Mouse (Mus musculus): ENCODE results near the gene Zfp949. TPM values are rescaled to one million over a fixed set of nuclear protein-coding genes. Genes with fewer than 3 reads are reported as not detected.

The Zfp949 gene
- polyA plus RNA-seq, 1 experiment from 2014 or later, result 10.7 TPM

GRCm38 (mm10) chr9:88523335-88523668 is 24.5 kb upstream of the Zfp949 start:
- peaks cover 14% of the 10 kb centered on the region for H3K36me3 ChIP-seq (replicated peaks)
- H3K27me3 ChIP-seq, result no peaks in the 10 kb centered on the region
- WGBS, result under 1% methylated on average over 16 of the region's 16 CpGs

DNA sequence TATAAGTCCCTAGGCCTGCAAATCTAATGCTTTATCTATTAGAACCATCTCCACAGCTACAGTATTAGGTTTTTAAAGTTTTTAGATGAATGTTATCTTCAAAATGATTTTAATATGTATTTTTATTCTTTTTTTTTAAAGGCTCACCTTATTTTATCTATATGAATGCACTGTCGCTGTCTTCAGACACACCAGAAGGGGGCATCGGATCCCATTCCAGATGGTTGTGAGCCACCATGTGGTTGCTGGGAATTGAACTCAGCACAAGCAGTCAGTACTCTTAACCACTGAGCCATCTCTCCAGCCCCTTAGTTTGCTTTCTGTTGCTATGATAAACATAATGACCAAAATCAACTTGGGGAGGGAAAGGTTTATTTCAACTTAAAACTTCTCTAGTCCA is 23.5 kb upstream of the Zfp949 start:
- no peak for ATAC-seq (ENCODE audit: low FRiP score)
- Histone ChIP-seq H3K36me3 (replicated peaks) (peaks cover 14% of the 10 kb centered on the region), H3K9ac (no peak overlapping the region), H3K4me2 (no peak overlapping the region), H3K9me3 (no peaks in the 10 kb centered on the region), H3K27ac (no peak overlapping the region), H3K4me3 (replicated peaks) (no peak overlapping the region), H3K27me3 (no peaks in the 10 kb centered on the region), H3K4me1 (peaks cover 16% of the 10 kb centered on the region)
- 95% methylated on average over 2 of the region's 2 CpGs for WGBS

More at GRCm38 (mm10) chr9:88523335-88523668, 24.5 kb upstream of the Zfp949 start:
- H3K9me3 ChIP-seq, result no peaks in the 10 kb centered on the region
- no peak for ATAC-seq (ENCODE audit: low FRiP score)
- peak overlapping the region; percentile 56 for H3K9ac ChIP-seq
- peak overlapping the region; percentile 91 for H3K27ac ChIP-seq
- peak overlapping the region; percentile 67 for H3K4me2 ChIP-seq
- peaks cover 16% of the 10 kb centered on the region for H3K4me1 ChIP-seq
- H3K4me3 ChIP-seq (replicated peaks), result peak overlapping the region; percentile 75

DNA sequence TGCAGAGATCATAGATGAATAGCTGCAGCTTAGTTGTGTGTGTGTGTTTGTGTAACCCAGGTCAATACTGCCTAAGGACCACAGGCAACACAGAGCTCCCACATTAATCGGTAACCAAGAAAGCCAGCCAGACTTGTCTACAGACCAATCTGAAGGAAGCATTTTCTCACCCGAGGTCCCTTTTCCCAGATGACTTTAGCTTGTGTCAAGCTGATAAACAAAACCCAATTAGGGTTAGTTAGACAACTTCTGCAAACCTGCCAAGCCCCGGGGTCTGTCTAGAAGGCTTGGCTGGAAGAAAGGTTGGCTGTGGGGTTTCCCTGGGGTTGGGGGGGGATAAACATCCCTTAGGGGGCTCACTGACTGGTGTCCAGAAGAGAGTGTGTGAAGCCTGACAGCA is 23.0 kb upstream of the Zfp949 start:
- 87% methylated on average over 3 of the region's 3 CpGs for WGBS
- H3K4me3 ChIP-seq (replicated peaks), result no peak overlapping the region
- no peak overlapping the region for H3K9ac ChIP-seq
- H3K27me3 ChIP-seq, result no peaks in the 10 kb centered on the region
- no peak overlapping the region for H3K27ac ChIP-seq
- H3K9me3 ChIP-seq, result no peaks in the 10 kb centered on the region
- peaks cover 14% of the 10 kb centered on the region for H3K36me3 ChIP-seq (replicated peaks)
- peaks cover 16% of the 10 kb centered on the region for H3K4me1 ChIP-seq
- no peak overlapping the region for H3K4me2 ChIP-seq
- ATAC-seq (ENCODE audit: low FRiP score), result no peak

DNA sequence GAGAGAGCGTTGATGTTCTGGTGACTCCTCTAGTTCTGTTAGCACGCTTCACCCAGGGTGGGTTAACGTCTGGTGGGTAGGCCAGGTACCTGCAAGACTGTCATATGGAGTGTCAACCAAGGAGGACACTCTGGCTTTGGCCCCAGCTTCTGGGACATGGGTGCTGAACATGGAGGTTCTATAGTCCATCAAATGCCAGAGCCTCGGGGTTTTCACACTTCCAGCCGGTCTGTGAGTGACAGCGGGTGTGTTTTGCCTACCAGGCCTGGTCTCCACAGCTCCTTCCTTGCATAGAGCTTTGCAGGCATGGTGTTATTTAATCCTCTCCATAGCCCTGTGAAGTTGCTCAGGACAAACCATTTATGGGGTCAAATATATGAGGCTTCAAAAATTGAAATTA is 22.5 kb upstream of the Zfp949 start:
- H3K36me3 ChIP-seq (replicated peaks), result peaks cover 10% of the 10 kb centered on the region
- H3K27ac ChIP-seq, result no peak overlapping the region
- H3K4me1 ChIP-seq, result peaks cover 12% of the 10 kb centered on the region
- no peak overlapping the region for H3K4me2 ChIP-seq
- no peak overlapping the region for H3K9ac ChIP-seq
- H3K9me3 ChIP-seq, result no peaks in the 10 kb centered on the region
- no peak overlapping the region for H3K4me3 ChIP-seq (replicated peaks)
- WGBS, result 88% methylated on average over 6 of the region's 6 CpGs
- no peaks in the 10 kb centered on the region for H3K27me3 ChIP-seq
- no peak for ATAC-seq (ENCODE audit: low FRiP score)

DNA sequence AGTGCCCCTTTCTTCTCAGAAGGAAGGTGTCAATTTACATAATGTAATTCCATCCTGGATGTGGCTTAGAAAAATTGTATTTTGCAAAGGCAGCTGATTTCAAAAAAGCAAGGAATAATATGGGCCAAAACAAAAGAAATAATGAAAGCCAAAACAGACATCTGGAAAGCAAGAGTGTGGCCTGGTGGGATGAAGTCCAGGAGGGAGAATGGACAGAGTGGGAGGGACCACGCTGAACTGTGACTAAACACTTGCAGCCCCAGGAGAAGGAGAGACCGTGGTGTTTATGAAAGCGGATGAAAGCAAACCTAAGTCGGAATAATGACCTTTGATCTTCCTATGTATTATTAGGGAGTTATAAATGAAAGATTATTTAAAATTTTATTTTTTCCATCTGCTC is 19.9 kb upstream of the Zfp949 start:
- ATAC-seq (ENCODE audit: low FRiP score), result no peak
- WGBS, result 77% methylated on average over 4 of the region's 4 CpGs
- no peak overlapping the region for H3K9ac ChIP-seq

GRCm38 (mm10) chr9:88528736-88529135 is 19.1 kb upstream of the Zfp949 start:
- H3K4me1 ChIP-seq, result no peaks in the 10 kb centered on the region
- H3K27ac ChIP-seq, result no peak overlapping the region
- no peak overlapping the region for H3K4me2 ChIP-seq
- no peak for ATAC-seq (ENCODE audit: low FRiP score)
- H3K36me3 ChIP-seq (replicated peaks), result no peaks in the 10 kb centered on the region
- no peaks in the 10 kb centered on the region for H3K9me3 ChIP-seq
- 70% methylated on average over 5 of the region's 5 CpGs for WGBS
- no peak overlapping the region for H3K9ac ChIP-seq
- H3K4me3 ChIP-seq (replicated peaks), result no peak overlapping the region
- no peaks in the 10 kb centered on the region for H3K27me3 ChIP-seq

More for the DNA sequence above, 19.9 kb upstream of the Zfp949 start:
- H3K4me1 ChIP-seq, result peaks cover 3% of the 10 kb centered on the region; the same call in 1 of the 2 replicates
- no peak overlapping the region for H3K4me2 ChIP-seq
- no peaks in the 10 kb centered on the region for H3K36me3 ChIP-seq (replicated peaks)
- no peaks in the 10 kb centered on the region for H3K27me3 ChIP-seq
- no peaks in the 10 kb centered on the region for H3K9me3 ChIP-seq
- H3K4me3 ChIP-seq (replicated peaks), result no peak overlapping the region
- no peak overlapping the region for H3K27ac ChIP-seq

- no peak overlapping the region for H3K27ac ChIP-seq
- H3K9me3 ChIP-seq, result no peaks in the 10 kb centered on the region
- no peak overlapping the region for H3K9ac ChIP-seq
- no peaks in the 10 kb centered on the region for H3K4me1 ChIP-seq
- H3K36me3 ChIP-seq (replicated peaks), result no peaks in the 10 kb centered on the region
- no peak overlapping the region for H3K4me2 ChIP-seq
- WGBS, result 80% methylated on average over 3 of the region's 3 CpGs
- no peaks in the 10 kb centered on the region for H3K27me3 ChIP-seq
- H3K4me3 ChIP-seq (replicated peaks), result no peak overlapping the region
- ATAC-seq (ENCODE audit: low FRiP score), result no peak
Measured at GRCm38 (mm10) chr9:88529571-88529970, 18.2 kb upstream of the Zfp949 start.

DNA sequence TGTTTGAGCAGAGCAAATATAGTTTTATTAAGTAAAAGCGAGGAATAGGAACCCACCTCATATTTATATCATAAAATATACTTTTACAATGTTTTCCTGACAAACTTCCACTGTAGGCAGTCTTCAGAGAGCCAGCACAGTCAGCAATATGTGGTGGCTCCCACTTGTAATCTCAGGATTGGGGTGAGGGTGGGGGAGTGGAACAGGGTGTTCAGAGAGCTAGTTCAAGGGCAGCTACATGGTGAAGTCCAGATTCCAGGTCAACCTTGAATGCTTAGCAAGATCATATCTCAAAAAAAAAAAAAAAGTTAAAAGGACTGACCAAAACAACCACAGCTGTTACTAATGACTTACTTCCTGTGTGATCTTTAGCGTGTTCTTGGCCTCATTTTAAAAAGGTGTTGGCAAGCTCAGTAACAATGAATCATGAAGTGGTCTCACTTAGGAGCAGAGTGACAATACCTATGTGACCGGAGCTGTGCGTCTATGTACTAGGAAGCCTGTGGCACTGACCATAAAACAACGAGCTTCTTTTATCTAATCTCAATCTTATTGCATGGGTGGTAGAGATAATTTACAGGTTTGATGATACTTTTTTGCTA is 17.7 kb upstream of the Zfp949 start:
- no peak overlapping the region for H3K27ac ChIP-seq
- H3K36me3 ChIP-seq (replicated peaks), result no peaks in the 10 kb centered on the region
- H3K9me3 ChIP-seq, result no peaks in the 10 kb centered on the region
- no peak overlapping the region for H3K4me3 ChIP-seq (replicated peaks)
- H3K4me1 ChIP-seq, result no peaks in the 10 kb centered on the region
- no peak overlapping the region for H3K9ac ChIP-seq
- ATAC-seq (ENCODE audit: low FRiP score), result no peak
- no peaks in the 10 kb centered on the region for H3K27me3 ChIP-seq
- 85% methylated on average over 5 of the region's 5 CpGs for WGBS
- no peak overlapping the region for H3K4me2 ChIP-seq

DNA sequence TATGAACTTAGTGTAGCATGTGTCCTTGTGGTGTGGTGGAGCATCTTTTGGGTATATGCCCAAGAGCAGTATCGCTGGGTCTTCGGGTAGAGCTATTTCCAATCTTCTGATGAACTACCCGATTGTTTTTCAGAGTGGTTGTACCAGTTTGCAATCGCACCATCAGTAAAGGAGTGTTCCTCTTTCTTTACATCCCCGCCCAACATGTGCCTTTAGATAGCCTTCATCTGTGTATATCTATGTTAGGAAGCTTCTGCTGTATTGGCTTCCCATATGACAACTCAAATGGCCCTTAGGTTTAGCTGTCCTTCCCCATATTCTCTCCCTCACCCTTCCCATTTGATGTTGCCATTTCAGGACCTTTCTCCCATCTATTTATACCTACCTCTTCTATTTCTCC is 13.7 kb upstream of the Zfp949 start:
- ATAC-seq (ENCODE audit: low FRiP score), result no peak
- 95% methylated on average over 5 of the region's 5 CpGs for WGBS
- H3K4me3 ChIP-seq (replicated peaks), result no peak overlapping the region
- no peaks in the 10 kb centered on the region for H3K27me3 ChIP-seq
- no peaks in the 10 kb centered on the region for H3K9me3 ChIP-seq
- H3K36me3 ChIP-seq (replicated peaks), result no peaks in the 10 kb centered on the region
- no peak overlapping the region for H3K27ac ChIP-seq
- H3K4me2 ChIP-seq, result no peak overlapping the region
- no peaks in the 10 kb centered on the region for H3K4me1 ChIP-seq
- no peak overlapping the region for H3K9ac ChIP-seq

DNA sequence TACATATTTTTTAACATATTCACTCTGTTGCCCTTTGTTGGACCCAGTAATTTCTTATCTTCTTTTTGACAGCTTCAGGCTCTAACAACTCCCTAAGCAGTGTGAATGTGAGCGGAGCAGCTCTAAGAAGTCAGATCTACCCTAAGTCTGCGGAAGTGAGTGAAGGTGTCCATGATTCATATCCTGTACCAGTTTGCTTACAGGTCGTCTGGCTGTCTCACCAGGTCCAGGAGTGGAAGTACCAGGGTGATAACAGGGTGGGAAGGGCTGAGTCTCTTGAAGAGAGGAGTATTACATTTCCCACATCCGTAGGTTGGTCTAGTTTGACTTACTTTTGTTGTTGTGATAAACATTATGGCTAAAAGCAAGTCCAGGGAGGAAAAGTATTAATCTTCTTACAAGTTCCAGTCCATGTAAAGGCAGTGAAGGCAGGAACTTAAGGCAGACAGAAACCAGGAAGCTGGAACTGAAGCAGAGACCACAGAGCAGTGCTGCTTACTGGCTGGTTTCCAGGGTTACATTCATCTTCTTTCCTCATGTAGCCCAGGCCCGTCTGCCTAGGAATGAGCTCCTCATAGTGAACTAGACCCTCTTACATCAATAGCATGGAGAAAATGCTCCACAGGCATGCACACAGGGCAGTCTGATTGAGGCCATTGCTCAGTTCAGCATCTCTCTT is 8.1 kb upstream of the Zfp949 start:
- no peak overlapping the region for H3K4me3 ChIP-seq (replicated peaks)
- H3K9me3 ChIP-seq, result no peaks in the 10 kb centered on the region
- no peaks in the 10 kb centered on the region for H3K36me3 ChIP-seq (replicated peaks)
- no peaks in the 10 kb centered on the region for H3K4me1 ChIP-seq
- no peak overlapping the region for H3K27ac ChIP-seq
- no peak overlapping the region for H3K9ac ChIP-seq
- WGBS, result 77% methylated on average over 5 of the region's 5 CpGs
- ATAC-seq (ENCODE audit: low FRiP score), result no peak
- no peak overlapping the region for H3K4me2 ChIP-seq
- H3K27me3 ChIP-seq, result no peaks in the 10 kb centered on the region

DNA sequence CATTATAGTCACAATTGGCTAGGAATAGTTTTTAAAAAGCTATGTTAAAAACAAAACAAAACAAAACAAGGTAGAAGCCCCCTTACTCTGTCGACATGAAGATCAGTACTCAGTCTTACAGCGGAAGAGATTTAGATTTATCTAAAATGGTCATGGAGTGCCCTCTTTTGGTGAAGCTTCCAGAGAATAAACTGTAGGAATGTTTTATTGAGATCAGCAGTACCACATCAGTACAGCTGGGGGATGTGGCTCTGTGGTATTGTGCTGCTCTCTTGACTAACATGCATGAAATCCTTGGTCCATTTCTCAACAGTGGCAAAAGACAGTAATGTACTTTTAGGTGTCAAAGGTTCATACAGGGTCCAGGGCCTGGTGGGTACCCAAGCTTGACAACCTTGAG is 5.0 kb upstream of the Zfp949 start:
- 0 out of 2 replicates have a peak, but pooled peaks have one; percentile 37 for ATAC-seq (ENCODE audit: low FRiP score)
- H3K4me1 ChIP-seq, result 0 out of 2 replicates have a peak, but pooled peaks cover 3% of the 10 kb centered on the region
- 35% methylated on average over 2 of the region's 2 CpGs for WGBS
- H3K9me3 ChIP-seq, result no peaks in the 10 kb centered on the region
- H3K27me3 ChIP-seq, result no peaks in the 10 kb centered on the region
- H3K9ac ChIP-seq, result no peak overlapping the region
- H3K4me2 ChIP-seq, result no peak overlapping the region
- no peak overlapping the region for H3K4me3 ChIP-seq (replicated peaks)
- no peaks in the 10 kb centered on the region for H3K36me3 ChIP-seq (replicated peaks)
- no peak overlapping the region for H3K27ac ChIP-seq

GRCm38 (mm10) chr9:88545534-88545933 is 2.3 kb upstream of the Zfp949 start:
- no peak overlapping the region for H3K4me3 ChIP-seq (replicated peaks)
- peaks cover 23% of the 10 kb centered on the region for H3K4me1 ChIP-seq
- no peak overlapping the region for H3K4me2 ChIP-seq
- H3K9me3 ChIP-seq, result no peaks in the 10 kb centered on the region
- no peaks in the 10 kb centered on the region for H3K27me3 ChIP-seq
- WGBS, result 37% methylated on average over 3 of the region's 3 CpGs
- H3K9ac ChIP-seq, result no peak overlapping the region
- no peak for ATAC-seq (ENCODE audit: low FRiP score)
- no peaks in the 10 kb centered on the region for H3K36me3 ChIP-seq (replicated peaks)
- no peak overlapping the region for H3K27ac ChIP-seq

DNA sequence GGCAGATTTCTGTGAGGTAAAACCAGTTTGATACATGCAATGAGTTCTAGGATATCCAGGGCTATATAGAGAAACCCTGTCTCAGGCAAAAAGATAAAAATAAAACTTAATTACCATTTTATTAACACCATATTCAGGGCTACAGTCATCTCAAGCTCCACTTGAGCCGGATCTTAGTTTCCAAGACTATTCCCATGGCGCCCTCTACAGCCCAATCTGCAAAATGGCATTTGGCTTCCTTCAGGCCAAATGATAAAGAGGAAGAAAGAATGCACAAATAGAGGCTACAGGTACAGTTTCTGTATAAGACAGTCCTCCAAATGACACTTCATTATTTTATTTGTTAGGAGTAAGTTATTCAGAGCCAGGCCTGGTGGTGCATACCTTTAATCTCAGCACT is 1.7 kb upstream of the Zfp949 start:
- 8% methylated on average over 2 of the region's 2 CpGs for WGBS
- H3K36me3 ChIP-seq (replicated peaks), result no peaks in the 10 kb centered on the region
- no peak for ATAC-seq (ENCODE audit: low FRiP score)
- no peak overlapping the region for H3K9ac ChIP-seq
- H3K27me3 ChIP-seq, result no peaks in the 10 kb centered on the region
- peaks cover 27% of the 10 kb centered on the region for H3K4me1 ChIP-seq
- H3K4me2 ChIP-seq, result no peak overlapping the region
- H3K9me3 ChIP-seq, result no peaks in the 10 kb centered on the region
- no peak overlapping the region for H3K4me3 ChIP-seq (replicated peaks)
- H3K27ac ChIP-seq, result no peak overlapping the region
